Mouse (Mus musculus) limb, embryonic 11.5 days (tissue): Measurements from ENCODE around the gene Ube2d3. TPM values are rescaled to one million over a fixed set of nuclear protein-coding genes. Genes with fewer than 3 reads are reported as not detected.

Source experiments
- ATAC-seq: fragments of 200-750 bp; cut with Nextera tagmentation; 2 replicates; pipeline ENCODE4 v1.8.0; 2017; ENCODE audit warnings: low read depth; ENCODE audit not compliant: insufficient number of reproducible peaks, low FRiP score, low TSS enrichment
- DNase-seq: peaks from one replicate; pipeline ENCODE4 v3.0.0-alpha.2; 2015; ENCODE audit warnings: low spot score
- H3K27ac ChIP-seq: fragments of 300-500 bp; sonication (generic); replicated peaks from 2 replicates; pipeline ENCODE4 v1.5.1; 2014; ENCODE audit warnings: low read depth, mild to moderate bottlenecking, low read length
- H3K27me3 ChIP-seq: fragments of 300-500 bp; sonication (generic); 2 replicates; pipeline ENCODE4 v1.6.1; 2014; ENCODE audit warnings: mild to moderate bottlenecking, low read length, mixed read lengths; ENCODE audit not compliant: control insufficient read depth, insufficient read depth
- H3K36me3 ChIP-seq: fragments of 300-500 bp; sonication (generic); 2 replicates; pipeline ENCODE4 v1.6.1; 2014; ENCODE audit warnings: mild to moderate bottlenecking, low read length, moderate library complexity, mixed read lengths; ENCODE audit not compliant: control insufficient read depth, insufficient read depth
- H3K4me1 ChIP-seq: fragments of 300-500 bp; sonication (generic); 2 replicates; pipeline ENCODE4 v1.6.1; 2014; ENCODE audit warnings: low read length, mixed read lengths; ENCODE audit not compliant: control insufficient read depth, insufficient read depth
- H3K4me2 ChIP-seq: fragments of 300-500 bp; sonication (generic); 2 replicates; pipeline ENCODE4 v1.6.1; 2014; ENCODE audit warnings: low read depth, mild to moderate bottlenecking, moderate library complexity; ENCODE audit not compliant: severe bottlenecking
- H3K4me3 ChIP-seq: fragments of 300-500 bp; sonication (generic); 2 replicates; pipeline ENCODE4 v1.5.1; 2014; ENCODE audit warnings: low read depth, low read length
- H3K9ac ChIP-seq: fragments of 300-500 bp; sonication (generic); 2 replicates; pipeline ENCODE4 v1.6.1; 2014; ENCODE audit warnings: mild to moderate bottlenecking, low read length
- H3K9me3 ChIP-seq: fragments of 300-500 bp; sonication (generic); 2 replicates; pipeline ENCODE4 v1.6.1; 2016; ENCODE audit warnings: low read length; ENCODE audit not compliant: control insufficient read depth
- WGBS: fragments of 180-500 bp; shearing (Covaris S2); extraction: QIAGEN DNeasy Blood & Tissue Kit; methylation state at CpG from one replicate; pipeline ENCODE4 v1.1.7; 2014; 5-methylcytosine and 5-hydroxymethylcytosine counted together
- polyA plus RNA-seq: library from polyadenylated mRNA; unstranded; fragments of >200 nt; fragmentation: Nextera tagmentation; extraction: Ambion mirVana; gene quantifications from 2 replicates; pipeline ENCODE4 v1.2.1, GENCODE M21; 2014

The Ube2d3 gene
- polyA plus RNA-seq, 1 experiment from 2014 or later: 639 TPM

GRCm38 (mm10) chr3:135505916-135506482, 68.0 kb downstream of the Ube2d3 start:
- Histone ChIP-seq H3K36me3 (no peaks in the 10 kb centered on the region), H3K9ac (no peak overlapping the region), H3K4me2 (no peak overlapping the region), H3K4me3 (no peak overlapping the region), H3K4me1 (no peaks in the 10 kb centered on the region), H3K27me3 (no peaks in the 10 kb centered on the region), H3K9me3 (no peaks in the 10 kb centered on the region), H3K27ac (no peak overlapping the region)
- 88% methylated on average over 13 of the region's 13 CpGs for whole genome bisulfite sequencing
- DNase-seq (no peak), ATAC-seq (no peak)

GRCm38 (mm10) chr3:135507506-135507905, 69.6 kb downstream of the Ube2d3 start:
- Histone ChIP-seq H3K36me3 (no peaks in the 10 kb centered on the region), H3K4me1 (no peaks in the 10 kb centered on the region), H3K27me3 (no peaks in the 10 kb centered on the region), H3K27ac (no peak overlapping the region), H3K9ac (no peak overlapping the region), H3K4me2 (no peak overlapping the region), H3K9me3 (no peaks in the 10 kb centered on the region), H3K4me3 (no peak overlapping the region)
- DNase-seq (no peak), ATAC-seq (no peak)
- WGBS: 91% methylated on average over 7 of the region's 7 CpGs

DNA sequence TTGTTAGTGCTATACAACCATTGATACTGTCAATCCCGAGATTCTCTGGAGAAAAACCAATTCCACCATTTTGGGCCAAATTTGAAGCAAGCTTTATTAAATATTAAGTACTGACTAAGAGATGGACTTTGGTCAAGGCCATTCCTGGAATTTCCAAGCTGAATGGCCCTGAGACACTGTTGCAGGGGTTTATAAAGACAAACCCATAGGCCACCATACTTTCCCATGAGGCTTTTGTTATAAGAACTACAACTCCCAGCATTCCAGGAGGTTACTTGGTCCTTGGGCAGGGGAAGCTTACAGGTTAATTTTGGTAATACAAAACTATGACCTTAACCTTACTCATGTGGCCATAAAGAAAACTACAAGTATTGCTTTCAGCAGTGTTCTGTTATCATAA, 70.2 kb downstream of the Ube2d3 start:
- ATAC-seq (no peak), DNase-seq (no peak)
- H3K4me2 ChIP-seq: no peak overlapping the region
- no peaks in the 10 kb centered on the region for H3K4me1 ChIP-seq
- no peak overlapping the region for H3K9ac ChIP-seq
- H3K9me3 ChIP-seq: no peaks in the 10 kb centered on the region
- no peaks in the 10 kb centered on the region for H3K36me3 ChIP-seq
- H3K27ac ChIP-seq: no peak overlapping the region
- H3K27me3 ChIP-seq: no peaks in the 10 kb centered on the region
- H3K4me3 ChIP-seq: no peak overlapping the region
- 96% methylated on average over 1 of the region's 1 CpGs for WGBS

DNA sequence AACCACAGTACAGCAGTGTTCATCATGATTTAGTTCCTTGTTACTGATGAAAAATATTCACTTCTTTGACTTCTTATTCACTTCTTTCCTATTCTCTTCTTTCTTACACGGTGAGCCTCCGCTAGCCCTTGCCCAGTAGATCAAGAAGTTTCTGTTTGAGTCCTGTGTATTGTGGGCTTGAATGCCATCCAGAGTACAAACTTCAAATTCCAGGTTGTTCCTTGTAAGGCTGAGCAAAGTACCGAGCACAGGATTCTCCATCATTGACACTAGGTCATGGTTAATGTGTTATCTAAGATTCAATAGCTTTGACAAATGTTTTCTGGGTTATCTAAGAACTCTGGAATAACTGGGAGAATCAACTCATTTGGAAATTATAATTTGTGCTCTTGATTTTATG, 72.4 kb downstream of the Ube2d3 start:
- Histone ChIP-seq H3K9ac (no peak overlapping the region), H3K27ac (no peak overlapping the region), H3K36me3 (no peaks in the 10 kb centered on the region), H3K4me3 (no peak overlapping the region), H3K27me3 (no peaks in the 10 kb centered on the region), H3K4me2 (no peak overlapping the region), H3K4me1 (no peaks in the 10 kb centered on the region), H3K9me3 (no peaks in the 10 kb centered on the region)
- no peak for DNase-seq
- 94% methylated on average over 3 of the region's 3 CpGs for WGBS
- no peak for ATAC-seq

DNA sequence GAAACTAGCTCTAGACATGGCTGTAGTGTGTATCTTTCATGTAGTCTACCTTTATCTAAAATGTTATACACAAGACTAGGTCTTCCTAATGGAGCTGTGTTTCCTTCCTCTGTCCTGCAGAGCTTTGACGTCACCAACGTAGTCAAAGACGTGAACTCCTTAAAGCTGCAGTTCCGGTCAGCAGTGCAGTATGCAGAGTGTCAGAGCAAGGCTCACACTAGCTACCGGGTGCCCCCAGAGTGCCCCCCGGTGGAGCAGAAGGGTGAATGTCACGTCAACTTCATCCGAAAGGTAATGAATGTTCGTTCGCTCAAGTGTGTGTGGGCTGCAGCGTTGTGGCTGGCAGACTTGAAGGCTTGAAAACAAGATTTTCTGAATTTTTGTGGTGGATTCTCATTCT, 73.7 kb downstream of the Ube2d3 start:
- Histone ChIP-seq H3K27ac (no peak overlapping the region), H3K36me3 (no peaks in the 10 kb centered on the region), H3K4me3 (no peak overlapping the region), H3K4me1 (no peaks in the 10 kb centered on the region), H3K27me3 (no peaks in the 10 kb centered on the region), H3K9me3 (no peaks in the 10 kb centered on the region), H3K9ac (no peak overlapping the region), H3K4me2 (no peak overlapping the region)
- WGBS: 52% methylated on average over 11 of the region's 11 CpGs
- no peak for DNase-seq
- no peak for ATAC-seq

DNA sequence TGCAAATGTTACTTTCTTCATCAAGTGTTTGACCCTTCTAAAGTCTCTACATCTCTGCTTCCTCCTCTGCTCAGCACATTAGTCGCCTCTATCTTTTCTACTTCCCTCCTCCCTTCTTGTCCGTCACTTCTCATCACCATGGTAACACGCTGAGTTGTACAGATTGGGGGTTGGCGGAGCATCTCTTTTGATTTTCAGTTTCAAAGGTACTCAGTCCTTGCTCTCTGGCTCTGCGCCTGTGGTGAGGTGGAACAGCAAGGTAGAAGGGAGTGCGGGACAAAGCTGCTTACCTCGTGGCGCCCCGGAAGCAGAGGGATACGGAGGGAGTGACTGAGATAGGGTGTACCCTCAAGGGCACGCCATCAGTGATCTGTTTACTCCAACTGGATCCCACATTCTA, 75.3 kb downstream of the Ube2d3 start:
- H3K4me3 ChIP-seq: no peak overlapping the region
- no peak overlapping the region for H3K27ac ChIP-seq
- H3K4me1 ChIP-seq: no peaks in the 10 kb centered on the region
- ATAC-seq: no peak
- no peaks in the 10 kb centered on the region for H3K36me3 ChIP-seq
- H3K4me2 ChIP-seq: no peak overlapping the region
- H3K9me3 ChIP-seq: no peaks in the 10 kb centered on the region
- WGBS: 52% methylated on average over 11 of the region's 11 CpGs
- H3K27me3 ChIP-seq: no peaks in the 10 kb centered on the region
- no peak overlapping the region for H3K9ac ChIP-seq
- no peak for DNase-seq

GRCm38 (mm10) chr3:135513800-135514425, 76.0 kb downstream of the Ube2d3 start:
- Histone ChIP-seq H3K27ac (no peak overlapping the region), H3K4me2 (no peak overlapping the region), H3K4me1 (no peaks in the 10 kb centered on the region), H3K9ac (no peak overlapping the region), H3K9me3 (no peaks in the 10 kb centered on the region), H3K27me3 (no peaks in the 10 kb centered on the region), H3K4me3 (no peak overlapping the region), H3K36me3 (no peaks in the 10 kb centered on the region)
- ATAC-seq: no peak
- no peak for DNase-seq
- WGBS: 80% methylated on average over 14 of the region's 14 CpGs

- Histone ChIP-seq H3K4me2 (no peak overlapping the region), H3K36me3 (no peaks in the 10 kb centered on the region), H3K27ac (no peak overlapping the region), H3K9ac (no peak overlapping the region), H3K27me3 (no peaks in the 10 kb centered on the region), H3K4me3 (no peak overlapping the region), H3K9me3 (no peaks in the 10 kb centered on the region), H3K4me1 (no peaks in the 10 kb centered on the region)
- 81% methylated on average over 5 of the region's 5 CpGs for WGBS
- ATAC-seq: no peak
- DNase-seq: no peak
These were observed 77.3 kb downstream of the Ube2d3 start for GRCm38 (mm10) chr3:135515246-135515645.

- no peak for DNase-seq
- Histone ChIP-seq H3K36me3 (no peaks in the 10 kb centered on the region), H3K9ac (no peak overlapping the region), H3K4me3 (no peak overlapping the region), H3K4me2 (no peak overlapping the region), H3K4me1 (no peaks in the 10 kb centered on the region), H3K9me3 (no peaks in the 10 kb centered on the region), H3K27ac (no peak overlapping the region), H3K27me3 (no peaks in the 10 kb centered on the region)
- WGBS: 77% methylated on average over 6 of the region's 6 CpGs
- ATAC-seq: no peak
These were observed 78.9 kb downstream of the Ube2d3 start for GRCm38 (mm10) chr3:135516891-135517290.
